Mouse (Mus musculus) urinary bladder, postnatal 14 days (tissue): ENCODE data around the gene Vmo1.

Experiments used
- DNase-seq: peaks from one replicate; pipeline ENCODE4 v3.0.0; 2021; ENCODE audit warnings: low spot score

Gene Vmo1

DNA sequence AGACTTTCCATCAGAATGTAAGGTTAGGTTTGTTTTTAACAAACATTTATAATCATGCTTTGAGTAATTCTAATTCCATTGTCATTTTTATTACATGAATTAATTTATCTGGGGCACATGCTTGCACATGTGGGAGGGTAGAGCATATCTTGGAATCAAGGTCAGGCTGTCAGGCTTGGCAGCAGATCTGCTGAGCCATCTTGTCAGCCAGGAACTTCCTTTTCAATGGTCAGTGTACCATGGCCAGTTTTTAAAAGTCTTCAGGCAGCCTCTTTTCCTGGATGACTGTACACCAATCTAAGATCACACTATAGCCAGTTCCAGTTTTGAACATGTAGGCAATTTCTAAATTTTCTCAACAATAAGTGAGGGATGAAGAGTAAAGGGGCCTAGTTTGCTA lies 41.7 kb downstream of the Vmo1 start:
- DNase-seq, result no peak

DNA sequence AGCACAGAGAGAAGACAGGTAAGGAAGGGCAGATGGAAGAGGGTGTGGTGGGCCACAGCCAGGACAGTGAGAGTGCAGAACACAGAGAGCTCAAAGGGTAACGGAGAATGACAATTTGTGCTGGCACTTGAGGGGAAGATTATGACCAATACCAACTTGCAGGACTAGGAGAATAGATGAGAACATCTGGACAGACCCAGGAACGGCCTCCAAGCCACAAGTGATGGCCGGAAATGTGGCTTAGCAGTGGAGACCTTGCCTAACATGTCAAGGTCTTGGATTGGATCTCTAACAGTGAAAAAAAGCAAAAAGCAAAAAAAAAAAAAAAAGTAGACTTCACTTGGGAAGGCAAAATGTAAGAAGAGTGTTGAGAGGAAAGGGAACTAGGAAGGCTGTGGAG lies 44.7 kb downstream of the Vmo1 start:
- no peak for DNase-seq

DNA sequence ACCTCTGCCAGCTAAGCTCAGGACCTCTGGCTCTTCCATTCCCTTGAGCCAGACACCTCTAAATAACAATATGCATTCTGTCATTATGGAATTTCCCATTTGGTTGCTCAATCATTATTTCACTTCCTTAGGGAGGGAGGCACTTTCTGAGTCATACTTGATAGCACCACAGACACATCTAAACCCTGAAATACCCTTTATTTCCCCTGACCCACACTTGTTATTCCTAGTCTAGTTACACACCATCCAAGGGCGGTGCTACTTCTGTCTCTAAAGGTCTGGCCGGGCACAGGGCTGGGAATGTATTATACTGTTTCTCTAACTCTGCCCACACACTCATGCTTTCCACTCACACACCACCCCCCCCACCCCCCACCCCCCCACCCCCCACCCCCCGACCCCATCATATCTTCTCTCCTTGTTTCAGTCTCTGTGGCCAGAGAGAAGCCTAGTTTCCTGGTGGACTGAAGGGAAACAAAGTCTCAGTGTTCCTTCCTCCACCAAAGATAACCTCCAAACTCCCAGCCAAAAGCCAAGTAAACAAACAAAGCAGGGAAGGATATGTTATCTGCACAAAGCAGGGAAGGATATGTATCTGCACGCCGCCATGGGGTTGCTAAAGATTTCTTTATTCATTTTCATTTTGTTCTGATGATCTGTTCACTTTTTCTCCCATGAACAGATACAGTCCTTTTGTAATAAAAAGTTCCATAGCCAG lies 46.4 kb downstream of the Vmo1 start:
- no peak for DNase-seq

DNA sequence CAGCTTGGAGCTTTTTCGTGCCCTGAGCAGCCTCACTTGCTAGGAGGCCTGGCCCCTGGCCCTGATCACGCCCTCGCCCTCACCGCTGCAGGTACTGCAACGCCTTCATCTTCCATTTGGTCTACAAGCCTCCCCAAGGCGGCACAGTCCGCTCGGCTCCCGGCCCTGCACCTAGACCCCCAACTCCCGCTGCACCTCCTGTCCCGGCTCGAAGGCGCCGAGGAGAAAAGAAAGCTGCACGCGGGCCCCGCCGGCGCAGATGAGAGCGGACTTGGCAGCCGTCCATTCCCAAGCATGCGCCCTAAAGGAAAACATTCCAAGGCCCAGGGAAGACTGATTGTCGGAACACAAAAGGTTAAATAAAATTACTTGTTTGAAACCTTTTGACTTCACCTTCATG lies 48.6 kb downstream of the Vmo1 start:
- DNase-seq, result peak; percentile 33

DNA sequence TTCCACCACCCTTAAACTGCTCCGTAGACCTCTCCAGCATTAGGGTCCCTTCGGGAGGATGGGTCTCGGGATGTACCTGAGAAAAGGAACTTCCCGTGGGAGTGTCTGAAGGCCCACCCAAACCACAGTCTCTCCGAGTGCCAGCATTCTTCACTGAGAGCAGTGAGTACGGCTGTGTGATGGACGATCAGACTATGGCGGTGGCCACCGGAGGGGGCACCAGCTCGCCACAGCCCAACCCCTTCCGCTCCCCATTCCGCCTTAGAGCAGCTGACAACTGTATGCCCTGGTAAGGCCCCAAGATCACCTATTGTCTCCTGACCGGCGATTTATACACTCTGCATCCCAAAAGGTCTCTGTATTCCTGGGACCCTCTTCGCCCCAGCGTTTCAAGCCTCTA lies 49.2 kb downstream of the Vmo1 start:
- no peak for DNase-seq

DNA sequence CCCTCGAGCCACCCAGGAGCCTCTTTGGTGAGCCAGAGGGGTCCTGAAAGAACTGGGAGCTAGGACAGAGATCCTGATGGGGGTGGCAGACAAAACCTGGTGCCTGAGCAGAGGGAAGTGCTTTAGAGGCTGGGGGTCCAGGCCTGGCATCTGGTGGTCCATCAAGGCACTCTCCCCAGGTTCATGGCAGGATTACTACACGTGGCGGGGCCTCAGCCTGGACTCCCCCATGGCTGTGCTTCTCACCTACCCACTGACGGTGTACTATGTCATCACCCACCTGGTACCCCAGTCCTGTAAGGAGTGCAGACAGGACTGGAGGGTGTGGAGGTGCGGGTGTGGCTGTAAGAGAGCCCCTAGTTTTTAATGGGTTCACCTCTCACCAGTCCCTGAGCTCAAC lies 50.4 kb downstream of the Vmo1 start:
- no peak for DNase-seq
